Mouse (Mus musculus): Measurements from ENCODE around the gene Ctnnd1. TPM values are rescaled to one million over a fixed set of nuclear protein-coding genes. Genes with fewer than 3 reads are reported as not detected.

Ctnnd1 gene
- 89.6 TPM for polyA plus RNA-seq (2014; fragmentation: Illumina TruSeq; extraction: RNeasy Lipid Tissue Mini Kit (QIAGEN cat#74804); ENCODE audit: low read depth, low replicate concordance)

DNA sequence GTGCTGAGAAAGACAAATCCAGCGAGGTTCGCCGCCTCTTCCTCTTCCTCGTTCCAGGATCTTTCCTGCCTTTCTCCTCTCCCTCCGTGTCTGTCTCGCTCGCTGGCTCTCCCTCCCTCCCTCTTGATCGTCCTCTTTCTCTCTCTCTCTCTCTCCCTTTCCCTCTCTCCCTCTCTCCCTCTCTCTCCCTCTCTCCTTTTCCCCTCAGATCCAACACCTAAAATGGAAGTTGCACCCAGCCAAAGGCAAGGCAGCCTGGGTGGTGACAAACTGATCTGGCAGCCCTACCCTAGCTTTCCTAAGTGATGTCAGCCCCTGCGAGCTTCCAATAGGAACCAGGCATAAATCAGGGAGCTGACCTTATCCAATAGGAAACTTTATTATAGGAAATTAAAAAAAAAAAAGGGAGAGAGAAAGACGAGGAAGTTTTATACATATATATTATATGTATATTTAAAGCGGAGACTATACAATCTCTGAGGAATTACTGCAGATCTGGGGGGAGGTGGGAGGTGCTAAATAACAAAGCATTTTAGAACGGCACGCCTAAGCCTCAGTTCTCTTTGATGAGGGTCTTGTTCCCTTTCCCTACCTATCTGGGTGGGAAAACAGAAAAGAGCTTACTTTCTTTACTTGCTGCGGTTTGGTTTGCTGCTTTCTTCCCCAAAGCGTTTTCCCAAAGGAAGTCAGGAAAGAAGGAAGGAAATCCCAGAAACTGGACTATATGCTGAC lies at the start of gene Ctnnd1:
Gene Ctnnd1, minus strand, starts transcription at position 302 of the 732 bp plus-strand sequence.

DNA sequence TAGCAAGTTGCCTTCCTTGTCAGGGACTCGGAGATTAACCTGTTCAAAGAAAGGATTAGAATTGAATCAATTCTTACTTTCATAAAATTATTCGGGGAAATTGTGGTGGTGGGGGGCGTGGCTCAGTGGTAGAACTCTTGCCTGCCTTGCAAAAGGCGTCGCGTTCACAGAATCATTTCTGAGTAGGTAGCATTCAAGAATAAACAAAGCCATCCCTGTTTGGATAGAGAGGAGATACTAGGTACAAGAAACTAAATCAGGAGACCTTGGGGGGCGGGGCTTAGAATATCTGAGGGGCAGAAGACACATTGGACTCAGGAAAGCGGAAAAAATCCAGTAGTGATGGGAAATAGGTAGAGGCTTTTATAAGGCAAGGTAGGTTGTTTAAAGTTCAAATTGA lies 28.5 kb upstream of the Ctnnd1 start, which contains the start of gene Tmx2:
Gene Tmx2, minus strand, starts transcription at position 125 of the 400 bp plus-strand sequence.

DNA sequence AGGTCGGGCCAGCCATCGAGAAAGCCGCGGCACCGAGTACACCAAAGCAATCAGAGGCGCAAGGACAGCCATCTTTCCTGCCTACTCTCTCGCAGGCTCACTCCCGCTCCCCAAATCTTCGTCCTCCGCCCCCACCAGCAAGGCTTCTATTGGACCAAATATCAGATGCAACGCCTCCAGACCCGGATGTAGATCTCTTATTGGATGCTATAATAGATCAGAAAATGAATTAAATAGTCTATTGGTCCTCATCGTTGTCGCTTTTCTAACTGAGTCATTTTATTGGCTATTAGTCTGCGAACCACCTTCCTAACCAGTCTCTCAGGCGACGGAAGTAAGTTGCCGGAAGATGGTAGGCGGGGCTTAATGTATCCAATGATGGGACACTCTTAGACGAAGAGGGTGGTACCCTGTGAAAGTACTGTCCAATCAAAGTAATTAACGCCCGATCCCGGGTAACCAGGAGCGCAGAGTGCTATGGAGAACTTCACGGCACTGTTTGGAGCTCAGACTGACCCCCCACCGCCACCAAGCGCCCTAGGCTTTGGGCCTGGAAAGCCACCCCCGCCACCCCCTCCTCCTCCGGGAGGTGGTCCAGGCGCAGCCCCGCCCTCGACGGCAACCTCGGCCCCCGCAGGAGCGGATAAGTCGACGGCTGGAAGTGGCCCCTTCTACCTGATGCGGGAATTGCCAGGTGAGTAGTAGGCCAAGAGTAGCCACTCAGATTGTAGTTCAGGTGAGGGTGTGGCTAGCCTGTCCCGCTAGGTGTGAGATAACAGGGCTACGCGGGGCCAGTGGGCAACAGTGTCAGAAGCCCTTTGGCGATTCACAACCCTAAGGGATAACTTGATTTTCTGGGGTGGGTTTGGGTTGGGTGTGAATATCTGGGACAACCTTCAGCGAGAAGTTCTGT lies 27.7 kb upstream of the Ctnnd1 start, which contains the start of the genes Gm28635 and Med19:
Gene Gm28635, minus strand, starts transcription at position 74 of the 913 bp plus-strand sequence.
Gene Med19, plus strand, starts transcription at position 435 of the 913 bp plus-strand sequence.

DNA sequence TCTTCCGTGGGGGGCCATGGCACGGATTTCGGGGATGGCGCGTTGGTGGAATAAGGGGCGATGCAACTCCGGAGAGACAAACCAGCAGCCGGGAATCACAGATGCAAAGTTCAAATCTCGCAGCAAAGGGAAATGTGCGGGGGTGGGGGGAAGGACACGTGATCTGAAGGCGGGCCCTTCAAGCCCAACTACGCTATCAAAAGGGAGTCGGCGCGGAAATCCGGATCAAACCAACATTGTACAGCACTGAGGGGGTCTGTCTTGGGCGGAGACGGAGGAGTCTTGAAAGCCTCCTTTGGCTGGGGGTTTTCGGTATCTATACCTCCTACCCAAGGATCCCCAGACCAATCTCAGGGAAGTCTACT lies 20.0 kb upstream of the Ctnnd1 start, which contains the start of gene Selenoh:
Gene Selenoh, minus strand, starts transcription at position 202 of the 365 bp plus-strand sequence.

DNA sequence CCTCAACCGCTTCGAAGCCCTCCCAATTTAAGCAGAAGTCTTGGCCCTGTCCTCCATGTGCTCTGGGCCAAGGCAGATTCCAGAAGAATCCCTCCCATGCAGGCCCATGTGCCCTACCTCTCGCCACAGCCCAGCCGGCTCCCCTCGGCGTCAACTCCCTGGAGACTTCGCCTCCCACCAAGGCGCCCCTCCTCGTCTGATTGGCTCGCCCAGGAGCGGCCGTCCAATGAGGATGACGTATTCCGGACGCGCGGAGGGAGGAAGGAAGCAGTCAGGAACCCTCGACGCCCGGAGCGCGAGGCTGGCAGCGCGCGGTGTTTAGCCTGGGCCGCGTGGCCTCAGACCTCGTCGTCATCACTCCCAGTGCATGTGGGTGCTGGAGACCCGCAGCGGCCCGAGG lies 8.2 kb upstream of the Ctnnd1 start, which contains the start of gene Btbd18:
Gene Btbd18, plus strand, starts transcription at position 274 of the 400 bp plus-strand sequence.

Other genes starting within 250 kb of the Ctnnd1 start
- gene Calcrl, start 225.4 kb downstream of the Ctnnd1 start, polyA plus RNA-seq (2014; fragmentation: Illumina TruSeq; extraction: RNeasy Lipid Tissue Mini Kit (QIAGEN cat#74804); ENCODE audit: low read depth, low replicate concordance): 12.0 TPM
- 22.1 TPM for gene Tfpi, start 174.0 kb downstream of the Ctnnd1 start, polyA plus RNA-seq (2014; fragmentation: Illumina TruSeq; extraction: RNeasy Lipid Tissue Mini Kit (QIAGEN cat#74804); ENCODE audit: low read depth, low replicate concordance)
- not detected for gene Btbd18, start 8.3 kb upstream of the Ctnnd1 start, polyA plus RNA-seq (2014; fragmentation: Illumina TruSeq; extraction: RNeasy Lipid Tissue Mini Kit (QIAGEN cat#74804); ENCODE audit: low read depth, low replicate concordance)
- 38.3 TPM for gene Selenoh, start 20.0 kb upstream of the Ctnnd1 start, polyA plus RNA-seq (2014; fragmentation: Illumina TruSeq; extraction: RNeasy Lipid Tissue Mini Kit (QIAGEN cat#74804); ENCODE audit: low read depth, low replicate concordance)
- not detected for gene Gm28635, start 27.3 kb upstream of the Ctnnd1 start, polyA plus RNA-seq (2014; fragmentation: Illumina TruSeq; extraction: RNeasy Lipid Tissue Mini Kit (QIAGEN cat#74804); ENCODE audit: low read depth, low replicate concordance)
- gene Med19, start 27.6 kb upstream of the Ctnnd1 start, polyA plus RNA-seq (2014; fragmentation: Illumina TruSeq; extraction: RNeasy Lipid Tissue Mini Kit (QIAGEN cat#74804); ENCODE audit: low read depth, low replicate concordance): 27.6 TPM
- gene Tmx2, start 28.4 kb upstream of the Ctnnd1 start, polyA plus RNA-seq (2014; fragmentation: Illumina TruSeq; extraction: RNeasy Lipid Tissue Mini Kit (QIAGEN cat#74804); ENCODE audit: low read depth, low replicate concordance): 86.7 TPM
- 52.8 TPM for gene Zdhhc5, start 64.4 kb upstream of the Ctnnd1 start, polyA plus RNA-seq (2014; fragmentation: Illumina TruSeq; extraction: RNeasy Lipid Tissue Mini Kit (QIAGEN cat#74804); ENCODE audit: low read depth, low replicate concordance)
- 16.6 TPM for gene Clp1, start 76.6 kb upstream of the Ctnnd1 start, polyA plus RNA-seq (2014; fragmentation: Illumina TruSeq; extraction: RNeasy Lipid Tissue Mini Kit (QIAGEN cat#74804); ENCODE audit: low read depth, low replicate concordance)
- gene Ypel4, start 83.3 kb upstream of the Ctnnd1 start, polyA plus RNA-seq (2014; fragmentation: Illumina TruSeq; extraction: RNeasy Lipid Tissue Mini Kit (QIAGEN cat#74804); ENCODE audit: low read depth, low replicate concordance): 2.2 TPM
- 4.8 TPM for gene Gm19426, start 92.9 kb upstream of the Ctnnd1 start, polyA plus RNA-seq (2014; fragmentation: Illumina TruSeq; extraction: RNeasy Lipid Tissue Mini Kit (QIAGEN cat#74804); ENCODE audit: low read depth, low replicate concordance)
- 379 TPM for gene Serping1, start 124.7 kb upstream of the Ctnnd1 start, polyA plus RNA-seq (2014; fragmentation: Illumina TruSeq; extraction: RNeasy Lipid Tissue Mini Kit (QIAGEN cat#74804); ENCODE audit: low read depth, low replicate concordance)
- gene Ube2l6, start 148.1 kb upstream of the Ctnnd1 start, polyA plus RNA-seq (2014; fragmentation: Illumina TruSeq; extraction: RNeasy Lipid Tissue Mini Kit (QIAGEN cat#74804); ENCODE audit: low read depth, low replicate concordance): 23.1 TPM
- 0.29 TPM for gene Smtnl1, start 171.9 kb upstream of the Ctnnd1 start, polyA plus RNA-seq (2014; fragmentation: Illumina TruSeq; extraction: RNeasy Lipid Tissue Mini Kit (QIAGEN cat#74804); ENCODE audit: low read depth, low replicate concordance)
- 27.3 TPM for gene Timm10, start 176.2 kb upstream of the Ctnnd1 start, polyA plus RNA-seq (2014; fragmentation: Illumina TruSeq; extraction: RNeasy Lipid Tissue Mini Kit (QIAGEN cat#74804); ENCODE audit: low read depth, low replicate concordance)
- 23.5 TPM for gene Slc43a1, start 188.1 kb upstream of the Ctnnd1 start, polyA plus RNA-seq (2014; fragmentation: Illumina TruSeq; extraction: RNeasy Lipid Tissue Mini Kit (QIAGEN cat#74804); ENCODE audit: low read depth, low replicate concordance)
- gene Rtn4rl2, start 235.9 kb upstream of the Ctnnd1 start, polyA plus RNA-seq (2014; fragmentation: Illumina TruSeq; extraction: RNeasy Lipid Tissue Mini Kit (QIAGEN cat#74804); ENCODE audit: low read depth, low replicate concordance): 1.9 TPM